Mouse (Mus musculus) liver, postnatal 0 days (tissue): ENCODE measurements around the gene Sec14l3.

Experiments used
- CTCF ChIP-seq: sonication (generic); IDR thresholded peaks from 2 replicates; pipeline ENCODE4 v1.5.1; 2016; ENCODE audit warnings: antibody characterized with exemption, low read depth
- EP300 ChIP-seq: IDR thresholded peaks from 2 replicates; pipeline ENCODE4 v1.6.1; 2016; ENCODE audit warnings: antibody characterized with exemption, low read depth, mild to moderate bottlenecking

- no peak for TF ChIP-seq CTCF
- no peak for TF ChIP-seq EP300
Observed at GRCm38 (mm10) chr11:4062523-4062922, 2.1 kb upstream of the Sec14l3 start.
